Mouse (Mus musculus) liver, embryonic 14.5 days (tissue): ENCODE results near the gene Adam17.

Experiments
- CTCF ChIP-seq: IDR thresholded peaks from 2 replicates; pipeline ENCODE4 v1.5.1; 2016; ENCODE audit warnings: antibody characterized with exemption, low read depth, control low read depth
- EP300 ChIP-seq: IDR thresholded peaks from 2 replicates; pipeline ENCODE4 v1.6.1; 2016; ENCODE audit warnings: antibody characterized with exemption, low read depth

DNA sequence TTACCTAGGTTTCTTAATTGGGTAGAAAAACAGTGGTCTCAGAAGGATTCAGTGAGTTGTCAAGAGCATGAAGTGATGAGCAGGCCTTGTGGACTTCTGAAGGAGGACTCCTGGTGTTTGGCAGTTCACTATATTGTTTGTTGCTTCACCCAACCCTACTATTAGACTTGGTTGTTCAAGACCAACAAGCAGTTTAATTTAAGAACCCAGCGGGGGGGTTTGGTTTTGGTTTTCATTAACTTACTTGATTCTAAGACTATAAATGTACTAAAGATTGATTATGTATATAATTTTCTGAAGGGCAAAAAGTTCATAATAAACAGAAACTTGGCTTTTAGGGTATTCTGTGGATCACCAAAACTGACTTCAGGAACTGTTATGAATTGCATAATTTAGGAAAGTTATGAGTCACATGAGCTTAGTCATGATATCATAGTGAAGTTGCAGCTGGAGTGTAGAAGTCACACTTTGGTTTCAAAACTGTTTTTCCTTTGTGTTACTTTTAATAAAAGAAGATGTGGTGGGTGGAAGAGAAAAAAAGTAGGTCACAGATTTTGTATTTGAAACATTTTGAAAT, 3.3 kb downstream of the Adam17 start:
- TF ChIP-seq CTCF: no peak
- TF ChIP-seq EP300: no peak
